Mouse (Mus musculus): ENCODE measurements around the gene Rhof.

The Rhof gene

GRCm38 (mm10) chr5:123132308-123133071 lies at the start of gene Rhof:
Gene Rhof, minus strand, starts transcription at chr5:123132692.
- DNase-seq (ENCODE audit: low spot score), result peak; percentile 68

GRCm38 (mm10) chr5:123181536-123181935 lies 49.0 kb upstream of the Rhof start:
- no peak for DNase-seq (ENCODE audit: low spot score)

GRCm38 (mm10) chr5:123180390-123180789 lies 47.9 kb upstream of the Rhof start:
- no peak for DNase-seq (ENCODE audit: low spot score)

- DNase-seq (ENCODE audit: low spot score), result no peak
Observed at GRCm38 (mm10) chr5:123178792-123179191, 46.3 kb upstream of the Rhof start.

- peak; percentile 90 for DNase-seq (ENCODE audit: low spot score)
Observed at GRCm38 (mm10) chr5:123171646-123172350, 39.3 kb upstream of the Rhof start.

- DNase-seq (ENCODE audit: low spot score), result no peak
Observed at GRCm38 (mm10) chr5:123170365-123170764, 37.9 kb upstream of the Rhof start.

GRCm38 (mm10) chr5:123169284-123169683 lies 36.8 kb upstream of the Rhof start, which contains the start of gene Psmd9:
Gene Psmd9, plus strand, starts transcription at chr5:123169413.
- no peak for DNase-seq (ENCODE audit: low spot score)

GRCm38 (mm10) chr5:123167591-123167990 lies 35.1 kb upstream of the Rhof start:
- DNase-seq (ENCODE audit: low spot score), result no peak

GRCm38 (mm10) chr5:123166437-123166836 lies 33.9 kb upstream of the Rhof start:
- DNase-seq (ENCODE audit: low spot score), result no peak

GRCm38 (mm10) chr5:123162942-123163341 lies 30.4 kb upstream of the Rhof start:
- DNase-seq (ENCODE audit: low spot score), result no peak

- no peak for DNase-seq (ENCODE audit: low spot score)
Observed at GRCm38 (mm10) chr5:123160341-123160740, 27.8 kb upstream of the Rhof start.

GRCm38 (mm10) chr5:123159866-123160265 lies 27.4 kb upstream of the Rhof start:
- no peak for DNase-seq (ENCODE audit: low spot score)

- no peak for DNase-seq (ENCODE audit: low spot score)
Observed at GRCm38 (mm10) chr5:123159446-123159845, 27.0 kb upstream of the Rhof start.

- no peak for DNase-seq (ENCODE audit: low spot score)
Observed at GRCm38 (mm10) chr5:123157972-123158371, 25.5 kb upstream of the Rhof start.

- no peak for DNase-seq (ENCODE audit: low spot score)
Observed at GRCm38 (mm10) chr5:123156763-123157162, 24.3 kb upstream of the Rhof start.

GRCm38 (mm10) chr5:123155425-123155824 lies 22.9 kb upstream of the Rhof start:
- no peak for DNase-seq (ENCODE audit: low spot score)

GRCm38 (mm10) chr5:123152901-123153300 lies 20.4 kb upstream of the Rhof start:
- no peak for DNase-seq (ENCODE audit: low spot score)

GRCm38 (mm10) chr5:123151707-123152362 lies 19.3 kb upstream of the Rhof start:
- DNase-seq (ENCODE audit: low spot score), result no peak

- DNase-seq (ENCODE audit: low spot score), result no peak
Observed at GRCm38 (mm10) chr5:123151077-123151476, 18.6 kb upstream of the Rhof start.

GRCm38 (mm10) chr5:123150641-123151040 lies 18.1 kb upstream of the Rhof start:
- no peak for DNase-seq (ENCODE audit: low spot score)

GRCm38 (mm10) chr5:123149451-123150400 lies 17.2 kb upstream of the Rhof start:
- DNase-seq (ENCODE audit: low spot score), result peak; percentile 83
